In the genomic region with DNA sequence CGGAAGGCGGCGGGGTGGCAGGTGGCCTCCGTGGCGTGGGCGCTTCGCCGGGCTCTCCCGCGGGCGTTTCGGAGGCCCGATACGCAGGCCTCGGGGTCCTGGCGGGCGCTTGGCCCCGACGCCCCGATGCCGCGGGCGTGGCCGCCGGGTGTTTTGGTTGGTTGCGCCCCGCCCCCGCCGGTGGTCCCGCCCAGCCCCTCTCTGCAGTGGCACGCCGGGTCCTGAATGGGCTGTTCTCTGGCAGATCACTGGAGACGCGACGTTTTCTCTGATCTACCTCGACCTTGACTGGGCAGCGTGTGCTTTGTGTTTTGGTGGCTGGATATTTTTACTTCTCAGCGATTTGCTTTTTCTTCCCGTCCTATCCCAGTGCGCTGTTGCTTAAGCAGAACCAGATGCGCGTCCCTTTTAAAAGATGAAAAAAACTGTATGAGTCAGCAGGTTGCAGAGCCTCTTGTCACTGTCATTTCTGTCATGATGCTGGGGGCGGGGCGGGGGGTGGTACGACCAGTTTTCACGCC, we compare ENCODE assay signal across 8 mouse cellular contexts. TPM values are rescaled to one million over a fixed set of nuclear protein-coding genes. Genes with fewer than 3 reads are reported as not detected.
DNase-seq lines count a peak whose midpoint lies in the region; ATAC-seq and TF ChIP-seq lines count a peak whose summit lies in the region.

No protein-coding gene starts in this region.

- H3K36me3 ChIP-seq in forebrain, embryonic 13.5 days (ENCODE audit: poor library complexity, severe bottlenecking) = no peaks in the 10 kb centered on the region
- H3K36me3 ChIP-seq in macrophage (ENCODE audit: inconsistent target) = no peaks in the 10 kb centered on the region

- peak overlapping the region; percentile 73 for H3K4me3 ChIP-seq in cerebellum, adult 2 months (replicated peaks; ENCODE audit: insufficient read depth, low read depth, low read length)
- H3K4me3 ChIP-seq in forebrain, embryonic 13.5 days = peak overlapping the region; percentile 80
- peak overlapping the region; percentile 50 for H3K4me3 ChIP-seq in macrophage (ENCODE audit: inconsistent target)

- peak overlapping the region; percentile 69 for H3K4me2 ChIP-seq in forebrain, embryonic 13.5 days

- peak; percentile 92 for ATAC-seq in forebrain, embryonic 13.5 days
- peak; percentile 58 to 59 for ATAC-seq in hematopoietic stem cell, adult 5-6 weeks (replicated peaks in 1 of 2; ENCODE audit: insufficient read depth in 1 of 2, low FRiP score in 2 of 2, low TSS enrichment in 1 of 2, low read depth in 1 of 2, poor library complexity in 2 of 2, severe bottlenecking in 2 of 2)

- H3K27ac ChIP-seq in cerebellum, adult 2 months (ENCODE audit: insufficient read depth, low read length) = peak overlapping the region; percentile 89
- peak overlapping the region; percentile 98 for H3K27ac ChIP-seq in forebrain, embryonic 13.5 days
- peak overlapping the region; percentile 57 for H3K27ac ChIP-seq in macrophage

- WGBS in cerebellum, adult 2 months = 0% methylated on average over 46 of the region's 46 CpGs
- under 1% methylated on average over 41 of the region's 46 CpGs for WGBS in forebrain, embryonic 13.5 days
- 1% methylated on average over 37 of the region's 46 CpGs for WGBS in macrophage (ENCODE audit: missing documents)

- TF ChIP-seq POLR2A in cerebellum, adult 2 months (IDR thresholded peaks at IDR 0.05; ENCODE audit: borderline replicate concordance, insufficient read depth, low read length) = no peak

- peak overlapping the region; percentile 86 for H3K9ac ChIP-seq in forebrain, embryonic 13.5 days

- no peak for DNase-seq in cerebellum, adult 2 months
- no peak for DNase-seq in cerebellum, adult 9-10 months
- peak; percentile 62 to 66 for DNase-seq in adrenal gland, postnatal 4 days (ENCODE audit: low spot score in 2 of 2)
- DNase-seq in layer of hippocampus, postnatal 10 days (ENCODE audit: low spot score in 2 of 2) = peak; percentile 69 to 83
- peak; percentile 85 to 88 for DNase-seq in right cerebral cortex, postnatal 10 days (ENCODE audit: low spot score in 2 of 2)

- no peak for TF ChIP-seq CTCF in cerebellum, adult 2 months (IDR thresholded peaks at IDR 0.05; ENCODE audit: borderline replicate concordance, insufficient read depth, low read depth, low read length)

- no peaks in the 10 kb centered on the region for H3K27me3 ChIP-seq in cerebellum, adult 2 months (ENCODE audit: control insufficient read depth, insufficient read depth, low read length)
- H3K27me3 ChIP-seq in forebrain, embryonic 13.5 days = no peaks in the 10 kb centered on the region

- peaks cover 47% of the 10 kb centered on the region for H3K79me2 ChIP-seq in macrophage (ENCODE audit: inconsistent target)

- H3K9me3 ChIP-seq in forebrain, embryonic 13.5 days (replicated peaks) = no peaks in the 10 kb centered on the region

- no peaks in the 10 kb centered on the region; the same call in 1 of the 2 replicates for H3K4me1 ChIP-seq in cerebellum, adult 2 months (ENCODE audit: control insufficient read depth, insufficient read depth, low read length)
- peaks cover 18% of the 10 kb centered on the region for H3K4me1 ChIP-seq in forebrain, embryonic 13.5 days

RNA-seq across cellular contexts. Expression of gene Pnpla8, which starts 48.2 kb away (rescaled TPM):
- polyA plus RNA-seq in cerebellum, adult 2 months (2012; rRNA removed) = 64.3 and 67.4 TPM in 2 replicates
- total RNA-seq in adrenal gland, postnatal 4 days (2021) = 10 to 100 TPM; 83.9 to 86.1 TPM
- polyA plus RNA-seq in forebrain, embryonic 13.5 days (2015; fragmentation: Nextera tagmentation; extraction: Ambion mirVana) = 106 and 116 TPM in 2 replicates
- total RNA-seq in hematopoietic stem cell, adult 5-6 weeks (2017) = 63.5 and 66.1 TPM in 2 replicates
- 100 to 1,000 TPM; 104 to 106 TPM for total RNA-seq in layer of hippocampus, postnatal 10 days (2021)
- 10 to 100 TPM in 25 of 26 experiments, 1 to 10 TPM in 1; 9.2 to 70.5 (median 44.0) TPM for total RNA-seq in macrophage (2018; cell fraction: chromatin; rRNA removed)
- 10 to 100 TPM; 48.9 to 75.1 (median 60.7) TPM for total RNA-seq in macrophage (2018; cell fraction: cytosol; rRNA removed)
- 10 to 100 TPM; 18.5 to 71.7 (median 44.9) TPM for total RNA-seq in macrophage (2018; cell fraction: nucleus; rRNA removed)
- 43.8 to 63.5 TPM (median 56.0 TPM) in 3 replicates for polyA plus RNA-seq in macrophage (2018)

RNA-seq across cellular contexts. Expression of gene Dnajb9, which starts 59.2 kb away (rescaled TPM):
- polyA plus RNA-seq in cerebellum, adult 2 months (2012; rRNA removed) = 24.5 and 26.4 TPM in 2 replicates
- 10 to 100 TPM; 26.9 to 28.9 TPM for total RNA-seq in adrenal gland, postnatal 4 days (2021)
- 24.2 and 24.6 TPM in 2 replicates for polyA plus RNA-seq in forebrain, embryonic 13.5 days (2015; fragmentation: Nextera tagmentation; extraction: Ambion mirVana)
- 96.4 and 122 TPM in 2 replicates for total RNA-seq in hematopoietic stem cell, adult 5-6 weeks (2017)
- 10 to 100 TPM; 25.4 to 28.9 TPM for total RNA-seq in layer of hippocampus, postnatal 10 days (2021)
- 10 to 100 TPM in 2 of 26 experiments, 1 to 10 TPM in 24; 1.3 to 10.5 (median 3.3) TPM for total RNA-seq in macrophage (2018; cell fraction: chromatin; rRNA removed)
- 10 to 100 TPM; 21.0 to 42.1 (median 33.7) TPM for total RNA-seq in macrophage (2018; cell fraction: cytosol; rRNA removed)
- total RNA-seq in macrophage (2018; cell fraction: nucleus; rRNA removed) = 10 to 100 TPM in 25 of 26 experiments, 1 to 10 TPM in 1; 5.4 to 38.7 (median 18.9) TPM
- polyA plus RNA-seq in macrophage (2018) = 27.8 to 67.1 TPM (median 34.5 TPM) in 3 replicates

RNA-seq across cellular contexts. Expression of gene Nrcam, which starts 59.3 kb away (rescaled TPM):
- polyA plus RNA-seq in cerebellum, adult 2 months (2012; rRNA removed) = 88.0 and 95.2 TPM in 2 replicates
- 10 to 100 TPM; 13.4 to 16.9 TPM for total RNA-seq in adrenal gland, postnatal 4 days (2021)
- 83.7 and 91.2 TPM in 2 replicates for polyA plus RNA-seq in forebrain, embryonic 13.5 days (2015; fragmentation: Nextera tagmentation; extraction: Ambion mirVana)
- total RNA-seq in hematopoietic stem cell, adult 5-6 weeks (2017) = not detected in 2 replicates
- total RNA-seq in layer of hippocampus, postnatal 10 days (2021) = 100 to 1,000 TPM; 447 to 457 TPM
- 10 to 100 TPM in 11 of 26 experiments, 1 to 10 TPM in 15; 1.1 to 22.6 (median 4.9) TPM for total RNA-seq in macrophage (2018; cell fraction: chromatin; rRNA removed)
- total RNA-seq in macrophage (2018; cell fraction: cytosol; rRNA removed) = 10 to 100 TPM in 1 of 26 experiments, 1 to 10 TPM in 13, under 1 TPM in 12; 0.24 to 11.2 (median 2.8) TPM
- total RNA-seq in macrophage (2018; cell fraction: nucleus; rRNA removed) = 10 to 100 TPM in 7 of 26 experiments, 1 to 10 TPM in 18, under 1 TPM in 1; 0.85 to 16.5 (median 5.4) TPM
- 3.0 to 9.9 TPM (median 4.8 TPM) in 3 replicates for polyA plus RNA-seq in macrophage (2018)

Comparison
In these comparisons a context has a peak if more than half of its experiments do, and no peak if none do; other contexts are left out.
1. DNase-seq: peak in adrenal gland, postnatal 4 days (2 of 2), layer of hippocampus, postnatal 10 days (2 of 2) and right cerebral cortex, postnatal 10 days (2 of 2); none in cerebellum, adult 2 months (0 of 2) and cerebellum, adult 9-10 months (single experiment).
2. RNA of gene Nrcam, which starts 59.3 kb away (total RNA-seq): 447 to 457 TPM in layer of hippocampus, postnatal 10 days; 13.4 to 16.9 TPM in adrenal gland, postnatal 4 days and not detected in hematopoietic stem cell, adult 5-6 weeks; every median in the first group is over 10 times any median in the second.
3. Peak in every context shown above with its lines, with median percentiles within 50 percentile points of each other: H3K27ac ChIP-seq and H3K4me3 ChIP-seq.